Mouse (Mus musculus): ENCODE data around the gene Siah3. TPM values are rescaled to one million over a fixed set of nuclear protein-coding genes. Genes with fewer than 3 reads are reported as not detected.

The Siah3 gene
- polyA plus RNA-seq, 1 experiment: not detected

- H3K27me3 ChIP-seq (ENCODE audit: control insufficient read depth, insufficient read depth, insufficient read length): peaks cover 29% of the 10 kb centered on the region
- no peaks in the 10 kb centered on the region for H3K79me3 ChIP-seq (ENCODE audit: low read depth)
- no peak overlapping the region for H3ac ChIP-seq (ENCODE audit: control insufficient read depth, insufficient read length, low read depth)
- H3K36me3 ChIP-seq (ENCODE audit: control insufficient read depth, insufficient read depth): no peaks in the 10 kb centered on the region
- TF ChIP-seq FOSL1 (IDR thresholded peaks at IDR 0.05; ENCODE audit: insufficient read depth, low read length, poor library complexity, severe bottlenecking): no peak
- TF ChIP-seq CTCF (IDR thresholded peaks at IDR 0.05; ENCODE audit: control insufficient read depth, insufficient read depth, insufficient read length): no peak
- TF ChIP-seq MYOG (IDR thresholded peaks at IDR 0.05; ENCODE audit: control insufficient read depth, extremely low read depth, insufficient read length): no peak
- no peak for TF ChIP-seq MAX (IDR thresholded peaks at IDR 0.05)
- TF ChIP-seq MYOD1 (IDR thresholded peaks at IDR 0.05; ENCODE audit: control insufficient read depth, insufficient read length, low read depth): no peak
- TF ChIP-seq CEBPB (IDR thresholded peaks at IDR 0.05; ENCODE audit: low read depth): no peak
- TF ChIP-seq USF1 (IDR thresholded peaks at IDR 0.05; ENCODE audit: low read depth): no peak
- no peak overlapping the region for H3K4me3 ChIP-seq (ENCODE audit: insufficient read depth, poor library complexity, severe bottlenecking)
- H3K79me2 ChIP-seq (ENCODE audit: control insufficient read depth, insufficient read depth): no peaks in the 10 kb centered on the region
Observed at GRCm38 (mm10) chr14:75516161-75516560, 60.4 kb downstream of the Siah3 start.

GRCm38 (mm10) chr14:75516917-75517595 lies 61.3 kb downstream of the Siah3 start:
- Histone ChIP-seq H3K79me3 (ENCODE audit: low read depth) (no peaks in the 10 kb centered on the region), H3ac (ENCODE audit: control insufficient read depth, insufficient read length, low read depth) (no peak overlapping the region), H3K79me2 (ENCODE audit: control insufficient read depth, insufficient read depth) (no peaks in the 10 kb centered on the region)

GRCm38 (mm10) chr14:75518196-75518887 lies 62.6 kb downstream of the Siah3 start:
- H3K27me3 ChIP-seq (ENCODE audit: control insufficient read depth, insufficient read depth, insufficient read length): peaks cover 36% of the 10 kb centered on the region
- no peaks in the 10 kb centered on the region for H3K79me3 ChIP-seq (ENCODE audit: low read depth)
- H3K4me3 ChIP-seq (ENCODE audit: insufficient read depth, poor library complexity, severe bottlenecking): no peak overlapping the region
- no peaks in the 10 kb centered on the region for H3K36me3 ChIP-seq (ENCODE audit: control insufficient read depth, insufficient read depth)
- H3ac ChIP-seq (ENCODE audit: control insufficient read depth, insufficient read length, low read depth): no peak overlapping the region
- H3K79me2 ChIP-seq (ENCODE audit: control insufficient read depth, insufficient read depth): no peaks in the 10 kb centered on the region
- TF ChIP-seq MYOD1 (IDR thresholded peaks at IDR 0.05; ENCODE audit: control insufficient read depth, insufficient read length, low read depth) (no peak), CTCF (IDR thresholded peaks at IDR 0.05; ENCODE audit: control insufficient read depth, insufficient read depth, insufficient read length) (no peak), USF1 (IDR thresholded peaks at IDR 0.05; ENCODE audit: low read depth) (no peak)

More at GRCm38 (mm10) chr14:75516917-75517595, 61.3 kb downstream of the Siah3 start:
- TF ChIP-seq MAX (IDR thresholded peaks at IDR 0.05): no peak
- no peak for TF ChIP-seq CEBPB (IDR thresholded peaks at IDR 0.05; ENCODE audit: low read depth)
- TF ChIP-seq FOSL1 (IDR thresholded peaks at IDR 0.05; ENCODE audit: insufficient read depth, low read length, poor library complexity, severe bottlenecking): no peak
- no peak for TF ChIP-seq CTCF (IDR thresholded peaks at IDR 0.05; ENCODE audit: control insufficient read depth, insufficient read depth, insufficient read length)
- TF ChIP-seq MYOD1 (IDR thresholded peaks at IDR 0.05; ENCODE audit: control insufficient read depth, insufficient read length, low read depth): no peak
- no peak for TF ChIP-seq MYOG (IDR thresholded peaks at IDR 0.05; ENCODE audit: control insufficient read depth, extremely low read depth, insufficient read length)
- TF ChIP-seq USF1 (IDR thresholded peaks at IDR 0.05; ENCODE audit: low read depth): no peak
- Histone ChIP-seq H3K27me3 (ENCODE audit: control insufficient read depth, insufficient read depth, insufficient read length) (peaks cover 32% of the 10 kb centered on the region), H3K4me3 (ENCODE audit: insufficient read depth, poor library complexity, severe bottlenecking) (no peak overlapping the region), H3K36me3 (ENCODE audit: control insufficient read depth, insufficient read depth) (no peaks in the 10 kb centered on the region)

DNA sequence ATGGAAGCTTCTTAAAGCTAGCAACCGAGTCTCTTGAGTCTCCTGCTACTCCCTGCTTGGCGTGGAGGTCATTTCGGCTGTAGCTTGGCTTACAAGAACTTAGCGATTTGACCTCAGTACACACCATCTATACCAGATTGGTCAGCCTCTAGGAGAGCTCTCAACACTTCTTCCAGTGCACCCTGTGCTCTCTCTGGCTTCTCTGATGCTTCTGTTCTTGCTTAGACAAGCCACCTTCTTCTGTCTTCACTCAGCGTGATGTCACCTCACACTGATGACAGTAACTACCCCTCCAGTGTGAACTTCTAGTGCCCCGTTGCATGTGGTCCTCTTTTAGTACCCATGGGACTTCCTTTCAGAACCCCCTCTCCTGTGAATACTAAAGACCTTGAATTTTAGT lies 63.1 kb downstream of the Siah3 start:
- Histone ChIP-seq H3K4me3 (ENCODE audit: insufficient read depth, poor library complexity, severe bottlenecking) (no peak overlapping the region), H3K79me2 (ENCODE audit: control insufficient read depth, insufficient read depth) (no peaks in the 10 kb centered on the region), H3ac (ENCODE audit: control insufficient read depth, insufficient read length, low read depth) (no peak overlapping the region), H3K27me3 (ENCODE audit: control insufficient read depth, insufficient read depth, insufficient read length) (peaks cover 36% of the 10 kb centered on the region), H3K36me3 (ENCODE audit: control insufficient read depth, insufficient read depth) (no peaks in the 10 kb centered on the region), H3K79me3 (ENCODE audit: low read depth) (no peaks in the 10 kb centered on the region)
- no peak for TF ChIP-seq MYOD1 (IDR thresholded peaks at IDR 0.05; ENCODE audit: control insufficient read depth, insufficient read length, low read depth)
- TF ChIP-seq CEBPB (IDR thresholded peaks at IDR 0.05; ENCODE audit: low read depth): no peak

GRCm38 (mm10) chr14:75519668-75520067 lies 63.9 kb downstream of the Siah3 start:
- Histone ChIP-seq H3K79me2 (ENCODE audit: control insufficient read depth, insufficient read depth) (no peaks in the 10 kb centered on the region), H3K36me3 (ENCODE audit: control insufficient read depth, insufficient read depth) (no peaks in the 10 kb centered on the region), H3K27me3 (ENCODE audit: control insufficient read depth, insufficient read depth, insufficient read length) (peaks cover 35% of the 10 kb centered on the region), H3K4me3 (ENCODE audit: insufficient read depth, poor library complexity, severe bottlenecking) (no peak overlapping the region), H3ac (ENCODE audit: control insufficient read depth, insufficient read length, low read depth) (no peak overlapping the region), H3K79me3 (ENCODE audit: low read depth) (no peaks in the 10 kb centered on the region)
- TF ChIP-seq FOSL1 (IDR thresholded peaks at IDR 0.05; ENCODE audit: insufficient read depth, low read length, poor library complexity, severe bottlenecking) (no peak), MYOD1 (IDR thresholded peaks at IDR 0.05; ENCODE audit: control insufficient read depth, insufficient read length, low read depth) (no peak), USF1 (IDR thresholded peaks at IDR 0.05; ENCODE audit: low read depth) (no peak), CEBPB (IDR thresholded peaks at IDR 0.05; ENCODE audit: low read depth) (no peak), MAX (IDR thresholded peaks at IDR 0.05) (no peak), MYOG (IDR thresholded peaks at IDR 0.05; ENCODE audit: control insufficient read depth, extremely low read depth, insufficient read length) (no peak), CTCF (IDR thresholded peaks at IDR 0.05; ENCODE audit: control insufficient read depth, insufficient read depth, insufficient read length) (no peak)

- no peaks in the 10 kb centered on the region for H3K79me2 ChIP-seq (ENCODE audit: control insufficient read depth, insufficient read depth)
- H3ac ChIP-seq (ENCODE audit: control insufficient read depth, insufficient read length, low read depth): no peak overlapping the region
- H3K4me3 ChIP-seq (ENCODE audit: insufficient read depth, poor library complexity, severe bottlenecking): no peak overlapping the region
- H3K79me3 ChIP-seq (ENCODE audit: low read depth): no peaks in the 10 kb centered on the region
- TF ChIP-seq MAX (IDR thresholded peaks at IDR 0.05): no peak
- no peak for TF ChIP-seq MYOD1 (IDR thresholded peaks at IDR 0.05; ENCODE audit: control insufficient read depth, insufficient read length, low read depth)
- TF ChIP-seq CEBPB (IDR thresholded peaks at IDR 0.05; ENCODE audit: low read depth): no peak
- TF ChIP-seq MYOG (IDR thresholded peaks at IDR 0.05; ENCODE audit: control insufficient read depth, extremely low read depth, insufficient read length): no peak
- TF ChIP-seq CTCF (IDR thresholded peaks at IDR 0.05; ENCODE audit: control insufficient read depth, insufficient read depth, insufficient read length): no peak
- no peak for TF ChIP-seq USF1 (IDR thresholded peaks at IDR 0.05; ENCODE audit: low read depth)
- no peak for TF ChIP-seq FOSL1 (IDR thresholded peaks at IDR 0.05; ENCODE audit: insufficient read depth, low read length, poor library complexity, severe bottlenecking)
- no peaks in the 10 kb centered on the region for H3K36me3 ChIP-seq (ENCODE audit: control insufficient read depth, insufficient read depth)
- H3K27me3 ChIP-seq (ENCODE audit: control insufficient read depth, insufficient read depth, insufficient read length): peaks cover 31% of the 10 kb centered on the region
Observed at GRCm38 (mm10) chr14:75524648-75525047, 68.9 kb downstream of the Siah3 start.
